Mouse (Mus musculus) ES-Bruce4 (cell line): ENCODE measurements at regions not wholly inside any gene's neighbourhood (a gene's known extent, or its start where the extent isn't known, plus 50 kb on each side); places are given as distances from the start of the nearest gene placed in this dataset.

Experiments
- CTCF ChIP-seq: IDR thresholded peaks from one replicate; pipeline ENCODE4 v1.8.1; 2011; ENCODE audit warnings: low read depth, low read length
- EP300 ChIP-seq: IDR thresholded peaks from 2 replicates; pipeline ENCODE4 v1.6.1; 2011; ENCODE audit warnings: low read depth, low read length; ENCODE audit not compliant: insufficient read depth
- POLR2A ChIP-seq: IDR thresholded peaks from one replicate; pipeline ENCODE4 v1.8.1; 2011; ENCODE audit warnings: low read length; ENCODE audit not compliant: insufficient read depth

DNA sequence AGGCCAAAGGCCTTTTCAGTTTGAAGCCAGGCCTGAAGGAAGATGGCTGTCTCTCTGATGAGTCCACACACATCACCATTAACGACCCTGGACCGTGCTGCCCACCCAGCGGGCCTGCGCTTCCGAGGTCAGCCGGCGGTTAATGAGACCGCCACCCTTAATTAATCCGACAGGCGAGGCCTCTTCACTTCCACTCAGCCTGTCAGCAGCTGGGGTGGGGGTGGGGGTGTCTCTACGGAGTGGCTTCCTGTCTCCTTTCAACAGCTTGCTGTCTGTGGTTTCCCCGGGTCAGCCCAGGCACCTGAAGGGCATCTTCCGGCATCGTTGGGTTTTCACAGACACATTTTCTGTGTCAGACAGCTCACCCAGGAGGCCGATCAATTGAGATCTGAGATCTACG, 113.0 kb upstream of the 1700021F07Rik start:
- no peak for TF ChIP-seq CTCF
- TF ChIP-seq POLR2A, result no peak
- TF ChIP-seq EP300, result no peak
